Mouse (Mus musculus) limb, embryonic 11.5 days (tissue): ENCODE measurements around the gene Mfap2. TPM values are rescaled to one million over a fixed set of nuclear protein-coding genes. Genes with fewer than 3 reads are reported as not detected.

Source experiments
- ATAC-seq: fragments of 200-750 bp; cut with Nextera tagmentation; 2 replicates; pipeline ENCODE4 v1.8.0; 2017; ENCODE audit warnings: low read depth; ENCODE audit not compliant: insufficient number of reproducible peaks, low FRiP score, low TSS enrichment
- DNase-seq: peaks from one replicate; pipeline ENCODE4 v3.0.0-alpha.2; 2015; ENCODE audit warnings: low spot score
- H3K27ac ChIP-seq: fragments of 300-500 bp; sonication (generic); replicated peaks from 2 replicates; pipeline ENCODE4 v1.5.1; 2014; ENCODE audit warnings: low read depth, mild to moderate bottlenecking, low read length
- H3K27me3 ChIP-seq: fragments of 300-500 bp; sonication (generic); 2 replicates; pipeline ENCODE4 v1.6.1; 2014; ENCODE audit warnings: mild to moderate bottlenecking, low read length, mixed read lengths; ENCODE audit not compliant: control insufficient read depth, insufficient read depth
- H3K36me3 ChIP-seq: fragments of 300-500 bp; sonication (generic); 2 replicates; pipeline ENCODE4 v1.6.1; 2014; ENCODE audit warnings: mild to moderate bottlenecking, low read length, moderate library complexity, mixed read lengths; ENCODE audit not compliant: control insufficient read depth, insufficient read depth
- H3K4me1 ChIP-seq: fragments of 300-500 bp; sonication (generic); 2 replicates; pipeline ENCODE4 v1.6.1; 2014; ENCODE audit warnings: low read length, mixed read lengths; ENCODE audit not compliant: control insufficient read depth, insufficient read depth
- H3K4me2 ChIP-seq: fragments of 300-500 bp; sonication (generic); 2 replicates; pipeline ENCODE4 v1.6.1; 2014; ENCODE audit warnings: low read depth, mild to moderate bottlenecking, moderate library complexity; ENCODE audit not compliant: severe bottlenecking
- H3K4me3 ChIP-seq: fragments of 300-500 bp; sonication (generic); 2 replicates; pipeline ENCODE4 v1.5.1; 2014; ENCODE audit warnings: low read depth, low read length
- H3K9ac ChIP-seq: fragments of 300-500 bp; sonication (generic); 2 replicates; pipeline ENCODE4 v1.6.1; 2014; ENCODE audit warnings: mild to moderate bottlenecking, low read length
- H3K9me3 ChIP-seq: fragments of 300-500 bp; sonication (generic); 2 replicates; pipeline ENCODE4 v1.6.1; 2016; ENCODE audit warnings: low read length; ENCODE audit not compliant: control insufficient read depth
- WGBS: fragments of 180-500 bp; shearing (Covaris S2); extraction: QIAGEN DNeasy Blood & Tissue Kit; methylation state at CpG from one replicate; pipeline ENCODE4 v1.1.7; 2014; 5-methylcytosine and 5-hydroxymethylcytosine counted together
- polyA plus RNA-seq: library from polyadenylated mRNA; unstranded; fragments of >200 nt; fragmentation: Nextera tagmentation; extraction: Ambion mirVana; gene quantifications from 2 replicates; pipeline ENCODE4 v1.2.1, GENCODE M21; 2014

Mfap2 gene
- polyA plus RNA-seq, 1 experiment from 2014 or later = 517 TPM

DNA sequence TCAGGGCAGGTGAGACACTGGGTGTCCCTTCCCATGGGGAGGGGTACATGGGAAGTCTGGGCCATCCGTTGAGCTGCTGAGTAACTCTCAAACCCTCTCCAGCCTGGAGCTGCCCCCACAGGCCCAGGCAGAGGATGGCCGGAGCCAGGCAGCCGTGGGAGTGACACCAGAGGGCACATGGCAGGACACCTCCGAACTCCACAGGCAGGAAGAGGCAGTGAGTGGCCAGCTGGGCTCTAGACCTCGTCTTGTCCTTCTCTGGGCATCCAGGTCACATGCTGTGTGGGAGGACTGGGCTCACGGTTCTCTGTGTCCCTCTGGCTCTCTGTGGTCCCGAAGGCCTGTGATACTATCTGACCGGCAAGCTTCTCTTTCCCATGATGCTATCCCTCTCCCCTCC lies 16.4 kb upstream of the Mfap2 start:
- Histone ChIP-seq H3K9ac (no peak overlapping the region), H3K27me3 (no peaks in the 10 kb centered on the region), H3K9me3 (no peaks in the 10 kb centered on the region), H3K36me3 (peaks cover 19% of the 10 kb centered on the region), H3K4me2 (no peak overlapping the region), H3K4me1 (no peaks in the 10 kb centered on the region), H3K4me3 (no peak overlapping the region), H3K27ac (no peak overlapping the region)
- ATAC-seq (no peak), DNase-seq (no peak)
- WGBS = 86% methylated on average over 8 of the region's 8 CpGs

GRCm38 (mm10) chr4:140995811-140996210 lies 14.4 kb upstream of the Mfap2 start:
- Histone ChIP-seq H3K9me3 (no peaks in the 10 kb centered on the region), H3K36me3 (peaks cover 19% of the 10 kb centered on the region), H3K4me3 (no peak overlapping the region), H3K27ac (no peak overlapping the region), H3K9ac (no peak overlapping the region), H3K4me2 (no peak overlapping the region), H3K4me1 (no peaks in the 10 kb centered on the region), H3K27me3 (no peaks in the 10 kb centered on the region)
- WGBS = 90% methylated on average over 8 of the region's 8 CpGs
- no peak for ATAC-seq
- DNase-seq = no peak

- Histone ChIP-seq H3K4me2 (no peak overlapping the region), H3K9me3 (no peaks in the 10 kb centered on the region), H3K4me3 (no peak overlapping the region), H3K27ac (no peak overlapping the region), H3K36me3 (peaks cover 20% of the 10 kb centered on the region), H3K27me3 (no peaks in the 10 kb centered on the region), H3K9ac (no peak overlapping the region), H3K4me1 (no peaks in the 10 kb centered on the region)
- DNase-seq (no peak), ATAC-seq (no peak)
- WGBS = 94% methylated on average over 9 of the region's 9 CpGs
Measured at GRCm38 (mm10) chr4:140996812-140997211, 13.4 kb upstream of the Mfap2 start.

GRCm38 (mm10) chr4:141005983-141006382 lies 4.2 kb upstream of the Mfap2 start:
- Histone ChIP-seq H3K4me1 (0 out of 2 replicates have a peak, but pooled peaks cover 5% of the 10 kb centered on the region), H3K4me3 (no peak overlapping the region), H3K9ac (no peak overlapping the region), H3K27me3 (no peaks in the 10 kb centered on the region), H3K27ac (no peak overlapping the region), H3K4me2 (no peak overlapping the region), H3K9me3 (no peaks in the 10 kb centered on the region), H3K36me3 (peaks cover 29% of the 10 kb centered on the region)
- no peak for DNase-seq
- ATAC-seq = no peak
- 77% methylated on average over 13 of the region's 13 CpGs for WGBS

DNA sequence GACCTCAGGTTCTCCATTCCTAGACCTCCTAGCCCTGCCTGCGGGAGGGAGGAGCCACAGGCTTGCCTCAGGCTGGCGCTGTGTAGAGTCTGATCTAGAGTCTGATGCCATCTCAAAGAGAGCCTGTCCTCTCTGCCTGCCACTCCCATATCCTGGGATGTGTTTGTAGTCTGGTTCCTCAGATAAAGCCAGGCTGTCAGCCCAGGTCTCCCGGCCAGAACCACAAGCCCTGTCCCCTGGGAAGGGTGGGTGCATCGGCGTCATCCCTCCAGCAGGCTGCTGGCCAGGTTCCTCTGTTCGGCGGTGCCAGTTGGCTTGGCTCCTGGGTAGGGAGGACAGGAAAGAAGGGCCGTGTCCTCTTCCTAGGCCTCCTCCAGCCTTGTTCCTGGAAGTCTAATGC lies 2.2 kb upstream of the Mfap2 start:
- no peak for ATAC-seq
- 85% methylated on average over 8 of the region's 8 CpGs for WGBS
- no peak for DNase-seq
- peaks cover 26% of the 10 kb centered on the region for H3K36me3 ChIP-seq
- H3K27ac ChIP-seq = no peak overlapping the region
- H3K27me3 ChIP-seq = no peaks in the 10 kb centered on the region
- no peak overlapping the region for H3K4me2 ChIP-seq
- no peaks in the 10 kb centered on the region for H3K9me3 ChIP-seq
- no peak overlapping the region for H3K9ac ChIP-seq
- no peak overlapping the region for H3K4me3 ChIP-seq
- peaks cover 17% of the 10 kb centered on the region for H3K4me1 ChIP-seq

GRCm38 (mm10) chr4:141010526-141010925 lies 308 bp downstream of the Mfap2 start:
- H3K27ac ChIP-seq = peak overlapping the region; percentile 74
- H3K36me3 ChIP-seq = peaks cover 34% of the 10 kb centered on the region
- H3K4me2 ChIP-seq = peak overlapping the region; percentile 93
- peak; percentile 81 for ATAC-seq
- H3K9ac ChIP-seq = peak overlapping the region; percentile 75
- DNase-seq = peak; percentile 89
- no peaks in the 10 kb centered on the region for H3K9me3 ChIP-seq
- peaks cover 17% of the 10 kb centered on the region for H3K4me1 ChIP-seq
- WGBS = 0% methylated on average over 26 of the region's 26 CpGs
- H3K27me3 ChIP-seq = no peaks in the 10 kb centered on the region
- peak overlapping the region; percentile 54 for H3K4me3 ChIP-seq

DNA sequence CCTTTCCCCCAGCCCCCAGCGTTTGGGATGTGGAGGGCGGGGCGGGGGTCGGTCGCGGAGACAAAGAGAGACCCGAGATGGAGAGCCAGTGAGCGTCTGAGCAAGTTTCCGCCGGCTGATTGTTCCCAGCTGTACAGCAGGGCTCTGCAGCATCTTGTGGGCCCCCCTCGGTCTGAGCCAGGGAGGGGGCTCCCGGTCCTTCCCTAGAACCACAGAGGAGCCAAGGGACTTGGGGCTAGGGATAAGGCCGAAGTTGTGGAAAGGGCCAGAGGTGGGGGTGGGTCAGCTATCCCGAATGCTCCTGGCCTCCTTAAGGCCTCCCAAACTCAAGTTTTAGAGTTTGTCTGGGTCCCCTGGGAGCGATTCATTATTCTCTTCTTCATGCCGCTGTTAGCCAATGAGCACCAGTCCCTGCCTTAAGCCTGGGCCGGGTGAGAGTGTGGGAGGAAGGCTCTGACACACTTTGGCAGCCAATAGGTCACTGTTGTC lies 767 bp downstream of the Mfap2 start:
- peak overlapping the region; percentile 75 for H3K9ac ChIP-seq
- DNase-seq (peak; percentile 79), ATAC-seq (peak; percentile 37; the same call in 1 of the 2 replicates)
- no peaks in the 10 kb centered on the region for H3K27me3 ChIP-seq
- peak overlapping the region; percentile 93 for H3K4me2 ChIP-seq
- H3K4me3 ChIP-seq = peak overlapping the region; percentile 54
- WGBS = 1% methylated on average over 17 of the region's 17 CpGs
- no peaks in the 10 kb centered on the region for H3K9me3 ChIP-seq
- peaks cover 17% of the 10 kb centered on the region for H3K4me1 ChIP-seq
- peaks cover 32% of the 10 kb centered on the region for H3K36me3 ChIP-seq
- H3K27ac ChIP-seq = peak overlapping the region; percentile 74

DNA sequence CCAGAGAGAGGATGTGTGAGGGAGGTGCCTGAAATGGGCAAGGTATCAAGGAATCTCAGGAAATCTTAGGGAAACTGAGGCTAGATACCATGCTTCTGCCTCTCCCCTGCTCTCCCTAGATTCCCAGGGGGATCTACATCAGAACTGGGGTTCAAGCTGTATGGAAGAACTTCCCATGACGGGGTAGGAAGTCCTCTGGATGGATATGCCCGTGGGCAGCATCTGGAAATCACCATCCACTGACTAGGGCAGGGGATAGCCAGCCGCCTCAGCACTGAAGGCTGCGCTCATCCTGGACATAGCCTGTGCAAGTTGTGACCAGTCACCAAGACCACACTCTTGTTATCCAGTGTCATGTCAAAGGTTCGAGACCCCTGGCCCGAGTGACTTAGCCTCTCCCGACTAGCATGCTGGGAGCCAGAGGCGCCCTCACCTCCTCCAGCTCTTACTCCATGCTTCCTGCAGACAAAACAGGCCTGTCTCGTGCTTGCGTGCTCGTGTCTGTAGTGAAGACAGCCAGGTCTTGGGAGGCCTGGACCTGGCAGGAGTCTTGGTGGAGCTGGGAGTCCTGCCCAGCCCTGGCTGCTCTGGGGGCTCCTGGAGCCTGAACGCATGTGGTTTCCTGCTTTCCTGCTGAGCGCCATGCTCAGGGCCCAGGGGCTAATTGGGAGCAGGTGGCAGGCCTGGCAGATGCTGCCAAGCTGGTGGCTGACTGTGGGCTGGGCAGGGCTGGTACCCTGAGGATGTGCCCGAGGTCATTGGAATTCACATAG lies 1.5 kb downstream of the Mfap2 start:
- 31% methylated on average over 14 of the region's 14 CpGs for WGBS
- peak overlapping the region; percentile 54 for H3K4me3 ChIP-seq
- no peaks in the 10 kb centered on the region for H3K9me3 ChIP-seq
- H3K9ac ChIP-seq = peak overlapping the region; percentile 75
- DNase-seq = peak; percentile 63
- H3K4me2 ChIP-seq = peak overlapping the region; percentile 93
- no peak for ATAC-seq
- H3K27me3 ChIP-seq = no peaks in the 10 kb centered on the region
- peaks cover 17% of the 10 kb centered on the region for H3K4me1 ChIP-seq
- peaks cover 28% of the 10 kb centered on the region for H3K36me3 ChIP-seq
- peak overlapping the region; percentile 74 for H3K27ac ChIP-seq
